Mouse (Mus musculus): ENCODE measurements around the gene Sec24b.

Gene Sec24b

DNA sequence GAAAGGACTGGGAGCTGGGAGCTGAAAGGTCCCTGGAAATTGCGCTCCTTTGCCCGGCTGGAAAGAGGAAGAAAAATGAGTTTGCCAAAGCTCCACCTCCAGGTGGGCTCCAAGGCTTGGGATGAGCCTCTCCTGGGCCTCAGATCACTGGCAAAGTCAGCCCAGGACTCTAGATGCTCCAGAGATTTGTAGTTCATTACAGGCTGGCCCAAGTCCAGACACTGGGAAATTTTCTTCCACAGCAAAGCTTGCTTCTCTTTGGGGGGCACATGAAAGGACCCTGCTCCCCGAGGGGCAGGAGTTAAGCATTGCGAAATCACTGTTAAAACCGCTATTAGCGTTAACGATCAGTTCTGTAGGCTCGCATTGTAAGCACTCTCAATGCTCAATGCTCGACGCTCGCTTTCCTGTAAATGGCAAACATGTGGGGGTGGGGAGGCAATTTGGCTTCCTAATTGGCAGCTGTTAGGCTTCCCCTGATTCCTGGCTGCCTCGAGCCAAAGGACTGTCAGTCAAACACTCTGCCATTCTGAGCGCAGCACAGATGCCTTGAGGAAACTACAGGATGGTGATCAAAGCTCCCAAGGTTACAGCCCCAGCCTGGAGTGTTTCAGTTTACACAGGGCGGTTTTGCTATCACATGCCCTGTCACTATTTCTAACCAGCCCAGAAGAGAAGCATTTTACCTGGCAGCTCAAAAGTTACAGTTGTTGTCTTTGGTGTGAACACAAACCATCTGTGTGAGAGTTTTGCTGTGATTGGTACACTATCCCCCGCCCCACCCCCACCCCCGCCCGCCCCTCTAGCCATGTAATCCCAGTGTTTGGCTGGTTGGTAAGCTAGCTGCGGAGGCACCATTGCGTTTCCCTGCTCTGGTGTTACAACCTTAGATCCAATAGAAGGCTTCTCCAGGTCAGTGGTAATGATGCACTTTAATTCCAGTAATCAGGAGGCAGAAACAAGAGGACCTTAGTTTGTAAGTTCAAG is 90.5 kb downstream of the Sec24b start:
- peak; percentile 15 for DNase-seq

DNA sequence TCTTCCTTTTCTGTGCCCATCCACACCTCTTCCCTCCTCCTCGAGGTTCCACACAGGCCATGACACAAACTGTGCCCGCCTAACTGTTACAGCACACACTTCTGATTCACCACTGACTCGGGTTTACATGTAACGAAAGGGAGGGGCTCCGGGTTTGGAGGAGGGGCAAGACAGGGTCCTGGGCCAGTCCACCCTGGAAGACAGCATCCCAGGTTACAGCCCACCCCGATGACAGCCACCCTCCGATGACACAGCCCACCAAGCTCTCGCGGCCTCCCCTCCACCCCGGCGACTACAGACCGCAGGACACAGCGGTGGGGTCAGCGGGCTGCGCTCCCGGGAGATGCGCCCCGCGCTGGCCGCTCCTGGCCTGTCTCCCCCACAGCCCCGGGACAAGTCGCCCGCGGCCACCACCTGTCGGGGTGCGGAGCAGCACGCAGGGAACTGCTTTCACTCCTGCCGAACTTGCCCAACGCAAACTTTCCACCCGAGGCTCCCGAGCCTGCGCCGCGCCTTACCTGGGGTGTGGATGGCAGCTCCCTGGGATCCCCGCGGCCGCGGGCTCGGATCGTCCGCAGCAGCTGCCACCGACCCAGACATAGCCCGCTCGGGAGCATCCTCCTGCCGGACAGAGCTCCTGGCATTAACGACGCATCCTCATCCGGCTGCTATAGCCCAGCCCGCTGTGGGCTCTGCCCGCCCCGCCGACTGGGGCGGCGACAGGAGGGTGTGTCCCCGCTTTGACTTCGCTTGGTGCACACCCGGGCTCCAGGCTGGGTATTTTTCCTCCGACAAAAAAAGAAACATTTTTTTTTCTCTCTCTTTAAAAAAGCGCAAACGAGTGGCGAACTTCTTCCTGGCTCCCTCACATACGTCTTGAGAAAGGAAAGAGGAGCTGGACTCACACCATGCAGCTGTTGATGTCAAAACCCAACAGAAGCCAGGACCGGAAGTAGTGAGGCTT is 91.6 kb downstream of the Sec24b start, which contains the start of gene Mcub:
Mcub (minus strand) TSS at position 775 of the 964 bp plus-strand sequence.
- DNase-seq, result peak; percentile 28

DNA sequence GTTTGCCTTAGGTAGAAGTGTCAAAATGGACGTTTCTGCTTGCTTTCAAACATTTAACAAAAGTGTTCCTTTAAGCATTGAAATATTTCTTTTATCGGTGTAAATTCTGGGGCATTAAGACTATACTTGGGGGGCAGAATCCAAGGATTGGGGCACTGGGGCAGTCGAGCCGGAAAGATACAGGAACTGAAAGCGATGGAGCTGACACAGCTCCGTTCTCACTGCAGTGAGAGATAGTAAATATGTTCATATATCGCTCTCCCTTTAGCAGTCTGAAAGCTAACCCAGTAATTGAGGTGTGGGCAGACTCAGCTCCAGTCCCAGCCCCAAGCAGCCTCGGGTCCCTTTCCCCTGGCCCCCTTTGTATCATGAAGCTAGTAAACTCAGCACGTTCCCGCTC is 92.3 kb downstream of the Sec24b start:
- DNase-seq, result no peak

DNA sequence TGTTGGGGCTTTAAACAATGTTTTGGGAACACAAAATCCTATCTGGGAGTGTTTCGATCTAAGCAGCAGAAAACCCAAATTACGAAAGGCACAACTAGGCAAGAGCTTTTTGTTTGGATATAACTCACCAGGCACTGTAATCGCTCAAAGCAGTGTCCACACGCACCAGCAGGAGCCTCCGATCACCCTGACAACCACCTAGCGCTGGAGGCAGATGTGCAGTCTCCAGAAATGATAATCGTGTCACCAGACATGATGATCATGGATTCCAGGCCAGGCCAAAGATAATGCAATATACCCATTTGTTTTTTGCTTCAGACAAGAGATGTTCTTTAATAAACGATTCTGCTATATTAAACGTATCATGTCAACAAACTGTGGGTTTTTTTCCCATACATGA is 93.5 kb downstream of the Sec24b start:
- no peak for DNase-seq

DNA sequence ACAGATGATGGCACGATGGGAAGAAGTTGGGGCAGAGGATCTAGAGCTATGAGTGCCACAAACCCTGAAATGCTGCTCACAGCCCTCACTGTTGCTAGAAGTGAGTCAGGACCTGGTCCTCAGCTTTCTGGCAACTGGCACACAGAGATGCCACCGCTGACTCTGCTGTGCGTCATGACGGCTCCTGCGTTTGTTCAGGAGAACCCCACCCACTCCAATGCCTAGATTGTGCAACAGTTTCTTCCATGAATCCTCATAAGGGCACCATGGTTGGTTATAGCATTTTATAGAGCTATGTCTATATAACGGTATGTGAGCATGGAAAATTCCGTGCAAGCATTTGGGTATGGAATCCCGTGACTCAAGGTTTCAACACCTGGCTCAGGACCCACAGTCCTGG is 96.7 kb downstream of the Sec24b start:
- DNase-seq, result no peak

DNA sequence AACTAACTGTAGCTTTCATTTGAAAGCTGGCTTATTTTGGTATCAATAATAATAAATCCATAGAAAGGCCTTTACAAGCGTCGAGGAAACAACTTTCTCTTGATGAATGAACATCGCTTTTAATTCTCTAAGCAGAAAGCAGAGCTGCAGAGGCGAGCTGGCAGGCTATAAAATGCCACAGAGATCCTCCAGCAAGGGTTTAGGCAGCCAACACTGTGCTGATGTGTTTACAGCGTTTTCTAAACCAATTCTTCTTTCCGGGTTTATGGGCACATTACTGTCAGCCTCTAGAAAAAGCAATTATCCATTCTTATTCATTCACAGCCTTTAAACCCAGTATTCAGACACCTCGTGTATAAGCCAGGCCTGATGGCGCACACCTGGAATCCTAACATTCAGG is 98.8 kb downstream of the Sec24b start:
- no peak for DNase-seq

DNA sequence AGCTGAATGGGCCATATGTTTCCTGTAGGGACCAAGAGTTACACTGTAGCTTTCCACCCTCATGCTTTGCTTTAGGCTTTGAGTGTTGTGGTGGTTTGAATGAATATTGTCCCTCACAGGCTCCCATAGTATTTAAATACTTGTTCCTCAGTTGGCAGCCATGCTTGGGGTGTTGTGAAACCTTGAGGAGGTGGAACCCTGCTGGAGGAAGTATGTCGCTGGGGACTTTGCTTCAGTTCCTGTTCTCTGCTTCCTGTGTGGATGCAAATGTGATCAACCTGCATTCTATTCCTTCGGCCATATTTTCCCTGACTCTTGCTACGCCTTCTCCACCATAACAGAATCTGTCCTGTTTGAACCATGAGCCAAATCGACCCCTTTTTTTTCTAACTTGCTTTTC is 108.1 kb downstream of the Sec24b start:
- no peak for DNase-seq

DNA sequence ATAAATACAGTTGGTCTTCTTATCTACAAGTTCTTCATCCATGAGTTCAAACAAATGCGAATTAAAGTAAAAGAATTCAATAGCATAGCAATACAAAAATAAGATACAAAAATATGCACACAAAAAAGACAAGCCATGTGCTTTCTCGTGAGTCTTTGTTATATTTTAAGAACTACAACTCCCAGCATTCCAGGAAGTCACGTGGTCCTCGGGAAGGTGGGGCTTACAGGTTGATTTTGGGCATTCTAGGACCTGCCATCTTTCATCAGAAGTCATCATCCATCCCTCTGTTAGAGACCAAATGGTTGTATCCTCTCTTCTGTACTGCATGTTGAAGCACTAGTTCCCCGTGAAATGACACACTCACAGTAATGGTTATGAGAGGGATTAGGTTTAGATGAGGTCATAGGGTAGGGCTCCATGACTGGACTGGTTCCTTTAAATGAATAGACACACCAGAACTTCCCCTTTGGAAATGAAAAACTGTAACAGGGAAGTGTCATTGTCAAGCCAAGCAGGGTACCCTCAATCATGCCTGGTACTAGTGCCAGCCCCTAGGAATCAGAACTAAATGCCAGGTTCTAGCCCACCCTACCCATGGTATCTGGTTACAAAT is 112.1 kb downstream of the Sec24b start:
- no peak for DNase-seq

DNA sequence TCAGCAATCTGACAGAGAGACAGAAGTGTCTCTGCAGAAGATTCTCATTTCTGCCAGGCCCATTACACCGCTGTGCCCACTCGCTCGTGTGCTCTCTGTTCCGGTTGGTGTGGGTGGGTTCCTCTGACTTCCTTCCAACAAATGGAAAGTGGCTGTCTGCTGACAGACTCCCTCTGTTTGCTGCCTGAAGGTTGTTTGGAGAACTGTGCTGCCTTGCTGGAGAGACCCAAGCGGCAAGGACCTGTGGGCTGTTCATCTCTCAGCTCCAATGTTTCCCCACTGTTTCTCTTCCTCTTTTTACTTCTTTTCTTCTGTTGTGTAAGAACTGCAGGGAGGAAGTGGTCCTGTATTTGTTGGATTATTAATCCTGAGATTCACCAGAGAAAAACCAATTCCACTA is 113.0 kb downstream of the Sec24b start:
- no peak for DNase-seq

DNA sequence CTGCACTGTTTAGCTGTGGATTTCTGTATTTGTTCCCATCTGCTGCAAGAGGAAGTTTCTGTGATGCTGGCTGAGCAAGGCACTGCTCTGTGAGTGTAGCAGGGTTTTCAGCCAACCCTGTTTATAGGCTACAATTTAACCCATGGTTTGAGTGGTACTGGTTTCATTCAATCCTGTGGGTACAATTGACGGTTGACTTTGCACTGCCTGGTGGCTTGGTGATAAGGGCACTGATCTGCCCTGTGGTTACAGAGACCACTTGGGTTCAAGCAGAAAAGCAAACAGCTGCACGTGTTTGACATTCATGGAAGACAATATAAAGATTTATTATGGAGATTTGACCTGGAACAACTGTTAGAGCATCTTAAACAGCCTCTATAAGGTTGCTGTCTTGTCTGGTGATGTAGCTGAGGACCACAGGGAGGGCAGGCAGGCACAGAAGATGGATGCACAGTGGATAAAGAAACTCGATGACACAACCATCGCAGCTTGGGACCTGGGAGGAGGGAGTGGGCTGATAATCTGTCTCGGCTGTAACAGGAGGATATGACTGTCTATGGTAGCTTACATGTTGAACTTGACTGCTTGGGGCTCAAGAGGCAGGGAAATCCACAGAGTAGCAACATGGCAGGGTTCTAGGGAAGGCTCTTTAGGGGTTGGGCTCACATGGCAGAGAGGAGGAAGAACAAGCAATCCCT is 115.0 kb downstream of the Sec24b start:
- no peak for DNase-seq

DNA sequence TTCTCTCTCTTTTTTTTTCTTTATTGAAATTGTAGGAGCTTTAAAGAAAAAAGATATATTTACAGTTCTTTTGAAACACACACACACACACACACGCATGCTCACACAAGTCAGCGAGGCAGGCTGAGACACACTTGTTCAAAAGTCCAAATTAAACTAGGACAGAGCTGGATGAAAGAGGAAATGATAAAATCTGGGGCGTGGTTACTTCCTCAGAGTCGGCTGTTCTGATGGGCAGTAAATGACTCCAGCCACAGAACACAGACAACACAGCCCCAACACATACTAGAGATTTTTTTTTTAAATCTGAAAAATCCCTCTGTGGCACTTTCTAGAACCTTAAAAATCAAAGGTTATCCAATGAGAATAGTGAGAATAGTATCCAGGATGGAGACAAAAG is 117.5 kb downstream of the Sec24b start:
- no peak for DNase-seq

DNA sequence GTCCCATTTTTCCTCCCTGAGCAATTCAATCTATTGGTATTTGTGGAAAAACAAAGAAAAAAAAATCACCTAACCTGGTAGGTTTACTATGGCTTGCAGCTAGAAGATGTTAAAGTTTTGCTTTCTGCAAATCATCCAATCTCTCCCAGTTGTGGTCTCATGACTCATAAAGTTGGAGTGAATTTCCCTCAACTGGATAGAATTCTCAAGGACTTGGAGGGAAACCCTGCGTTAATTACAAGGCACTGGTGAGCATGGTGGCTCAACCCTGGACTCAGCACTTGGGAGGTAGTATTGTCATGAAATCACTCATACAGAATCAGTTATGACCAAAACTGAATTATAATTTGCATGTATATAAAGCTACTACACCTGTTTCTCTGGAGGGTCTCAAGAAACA is 120.1 kb downstream of the Sec24b start:
- DNase-seq, result no peak

DNA sequence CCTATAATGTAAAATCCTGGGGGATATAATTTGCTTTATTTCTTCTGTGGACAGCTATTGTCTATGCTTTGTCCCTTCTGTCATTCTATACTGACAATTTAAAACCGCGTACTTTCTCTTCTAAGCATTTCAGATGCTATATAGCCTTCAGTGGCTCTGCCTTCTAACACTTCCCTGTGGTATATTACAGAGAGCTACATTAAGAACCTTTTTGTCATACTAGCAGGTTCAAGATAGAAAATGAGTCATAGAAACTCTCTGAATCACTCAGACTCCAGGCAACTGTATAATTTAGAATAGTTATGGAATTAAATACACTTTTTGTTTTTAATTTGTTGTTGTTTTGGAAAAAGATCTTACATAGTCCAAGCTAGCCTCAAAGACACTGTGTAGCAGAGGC is 120.6 kb downstream of the Sec24b start:
- no peak for DNase-seq

DNA sequence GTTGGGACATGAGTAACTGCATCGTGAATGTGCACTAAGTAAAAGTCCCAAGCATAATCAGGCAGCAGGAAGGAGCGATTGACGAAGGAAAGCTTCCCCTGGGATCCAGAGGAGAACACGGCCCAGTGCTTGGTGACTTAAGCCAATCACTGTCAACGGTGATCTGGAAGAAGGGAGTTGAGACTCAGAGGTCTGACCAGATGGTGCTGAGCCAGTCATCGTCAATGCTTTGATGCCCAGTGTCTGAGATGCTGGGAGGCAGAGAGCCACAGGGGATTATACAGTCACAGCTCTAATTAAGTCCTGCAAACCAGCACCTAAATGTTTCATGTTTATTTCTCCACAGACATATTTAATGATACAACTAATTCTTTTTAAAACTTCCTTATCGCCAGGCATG is 122.3 kb downstream of the Sec24b start:
- no peak for DNase-seq

DNA sequence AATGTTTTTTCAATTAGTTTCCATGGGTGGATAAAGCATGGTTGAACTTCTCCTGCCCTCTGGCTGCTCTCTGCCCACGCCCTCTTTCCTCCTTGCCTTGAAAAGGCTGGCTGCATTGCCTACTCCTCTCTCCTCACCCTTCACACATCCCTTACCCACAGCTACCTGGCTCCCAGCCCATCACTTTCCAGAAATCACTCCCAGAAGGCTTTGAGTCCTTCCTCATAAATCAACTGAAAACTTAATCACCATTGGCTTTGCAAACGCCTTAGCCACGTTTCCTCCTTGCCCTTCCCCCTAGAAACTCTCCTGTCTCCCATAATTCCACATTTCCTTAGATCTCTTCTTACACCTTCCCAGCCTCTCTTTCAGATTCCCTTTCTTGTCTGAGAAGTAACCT is 123.5 kb downstream of the Sec24b start:
- DNase-seq, result no peak

DNA sequence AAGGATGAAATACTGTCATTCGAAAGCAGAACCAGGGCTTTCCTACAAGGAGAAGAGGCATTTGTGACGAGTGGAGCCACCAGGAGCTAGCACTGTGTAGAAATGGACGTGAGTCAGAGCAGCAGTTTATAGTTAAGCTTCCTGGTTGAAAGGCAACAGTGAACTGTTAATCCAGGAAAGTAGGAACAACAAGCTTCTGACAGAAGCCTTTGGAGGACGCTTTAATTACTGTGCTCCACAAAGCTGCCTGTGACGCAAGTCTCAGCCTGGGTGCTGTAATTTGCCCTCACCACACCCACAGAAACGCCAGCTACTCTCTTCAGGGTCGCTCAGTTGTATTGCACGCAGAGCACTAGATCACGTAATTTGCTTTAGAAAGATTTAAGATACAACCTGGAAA is 124.8 kb downstream of the Sec24b start:
- DNase-seq, result no peak

Measured in kidney, adult 18-20 months (tissue).